Mouse (Mus musculus) cerebellum, postnatal 36 days (tissue): ENCODE results near the gene Coro6.

Experiments
- DNase-seq, 2 experiments: peaks; one replicate each; pipeline ENCODE4 v3.0.0; 2021 to 2022; ENCODE audit warnings: mixed read lengths in 2 of 2

Gene Coro6

GRCm38 (mm10) chr11:77514281-77514831, 52.1 kb downstream of the Coro6 start:
- no peak for DNase-seq

GRCm38 (mm10) chr11:77514832-77515636, 52.8 kb downstream of the Coro6 start, which contains the start of gene Abhd15:
Gene Abhd15 (plus strand): TSS chr11:77515121.
- DNase-seq: peak in 1 of 2 experiments; percentile 47

GRCm38 (mm10) chr11:77515637-77516552, 53.7 kb downstream of the Coro6 start, which contains the start of gene Trp53i13:
Gene Trp53i13 (minus strand): TSS chr11:77515980.
- DNase-seq: no peak

GRCm38 (mm10) chr11:77516553-77517425, 54.6 kb downstream of the Coro6 start:
- no peak for DNase-seq

GRCm38 (mm10) chr11:77518051-77518798, 56.0 kb downstream of the Coro6 start:
- no peak for DNase-seq

GRCm38 (mm10) chr11:77519043-77519442, 56.8 kb downstream of the Coro6 start, which contains the start of gene Gm10392:
Gene Gm10392 (minus strand): TSS chr11:77519198.
- DNase-seq: no peak
